Mouse (Mus musculus): ENCODE measurements around the gene Acot5.
"Not testable (repeated sequence)": the region's sequence is repeated elsewhere in the genome, so short reads cannot be mapped to it uniquely, and the experiment has no call there.

DNA sequence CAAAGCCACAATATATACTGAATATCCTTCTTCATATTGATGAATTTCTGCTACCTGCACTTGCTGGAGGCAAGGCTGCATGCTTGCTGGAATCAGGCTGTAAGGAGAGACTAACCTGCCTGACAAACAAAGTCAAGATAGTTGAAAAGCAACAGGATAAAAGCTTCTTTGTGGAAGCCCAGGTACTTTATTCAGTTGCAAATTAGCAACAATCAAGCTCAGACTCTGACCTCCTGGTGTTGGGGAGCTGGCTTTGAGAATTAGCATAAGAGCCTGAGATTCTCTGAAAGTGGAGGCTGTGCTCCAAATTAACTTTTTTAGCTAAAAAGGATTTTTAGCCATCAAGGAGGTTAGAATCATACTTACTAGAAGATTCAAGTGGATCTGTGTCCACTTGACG, 40.1 kb upstream of the Acot5 start:
- TF ChIP-seq CTCF (IDR thresholded peaks at IDR 0.05; ENCODE audit: low read depth, low read length); POLR2A (IDR thresholded peaks at IDR 0.05; ENCODE audit: extremely low read depth, insufficient read depth, low read length): not testable (repeated sequence)

Data from liver, adult 2 months (tissue).